ENCODE assay signal across 8 mouse cellular contexts in genomic region chr9:7765236-7765635, GRCm38 (mm10). TPM values are rescaled to one million over a fixed set of nuclear protein-coding genes. Genes with fewer than 3 reads are reported as not detected.
DNase-seq lines count a peak whose midpoint lies in the region; ATAC-seq and TF ChIP-seq lines count a peak whose summit lies in the region.

No protein-coding gene starts in this region.

- peaks cover 19% of the 10 kb centered on the region for H3K36me3 ChIP-seq in heart, embryonic 14.5 days (ENCODE audit: control insufficient read depth, insufficient read depth, low read length)
- peaks cover 35% of the 10 kb centered on the region for H3K36me3 ChIP-seq in G1E (replicated peaks)
- H3K36me3 ChIP-seq in hindbrain, embryonic 12.5 days, result peaks cover 4% of the 10 kb centered on the region; the same call in 1 of the 2 replicates
- H3K36me3 ChIP-seq in midbrain, embryonic 11.5 days (ENCODE audit: control insufficient read depth, insufficient read depth, low read length), result no peaks in the 10 kb centered on the region

- peaks cover 11 to 33% of the 10 kb centered on the region in 2 experiments for H3K4me1 ChIP-seq in heart, embryonic 14.5 days (ENCODE audit: control insufficient read depth in 2 of 2, insufficient read depth in 2 of 2, low read length in 2 of 2)
- H3K4me1 ChIP-seq in G1E (ENCODE audit: insufficient read depth, low read depth, low read length), result peaks cover 53% of the 10 kb centered on the region
- H3K4me1 ChIP-seq in hindbrain, embryonic 12.5 days, result peaks cover 24% of the 10 kb centered on the region
- H3K4me1 ChIP-seq in midbrain, embryonic 11.5 days (ENCODE audit: control insufficient read depth, insufficient read depth, low read length), result peaks cover 32% of the 10 kb centered on the region

- WGBS in heart, embryonic 14.5 days, result 20% methylated on average over 3 of the region's 3 CpGs
- WGBS in hindbrain, embryonic 12.5 days, result 74% methylated on average over 3 of the region's 3 CpGs
- WGBS in midbrain, embryonic 11.5 days, result 69% methylated on average over 3 of the region's 3 CpGs

- no peak overlapping the region for H3K27ac ChIP-seq in heart, embryonic 14.5 days (replicated peaks in 1 of 2; ENCODE audit: control insufficient read depth in 1 of 2, insufficient read depth in 1 of 2, low read depth in 2 of 2, low read length in 2 of 2)
- no peak overlapping the region for H3K27ac ChIP-seq in hindbrain, embryonic 12.5 days
- H3K27ac ChIP-seq in midbrain, embryonic 11.5 days (ENCODE audit: low read depth, low read length), result no peak overlapping the region

- no peak for ATAC-seq in heart, embryonic 14.5 days (ENCODE audit: insufficient number of reproducible peaks, insufficient read depth, low FRiP score, low read depth)
- ATAC-seq in G1E (ENCODE audit: extremely low read depth, insufficient number of reproducible peaks, low FRiP score, poor library complexity, severe bottlenecking), result no peak
- ATAC-seq in hindbrain, embryonic 12.5 days (ENCODE audit: low FRiP score), result no peak
- ATAC-seq in midbrain, embryonic 11.5 days (ENCODE audit: low FRiP score), result no peak
- ATAC-seq in cerebellum, adult (ENCODE audit: insufficient number of reproducible peaks, low FRiP score, low TSS enrichment), result no peak
- ATAC-seq in CD4-positive, CD25-positive, alpha-beta regulatory T cell, adult 4 months, result no peak

- peak overlapping the region in 1 of 2 experiments; percentile 77; a peak in 3 of 4 replicates for H3K4me3 ChIP-seq in heart, embryonic 14.5 days (ENCODE audit: control insufficient read depth in 1 of 2, insufficient read depth in 1 of 2, low read depth in 1 of 2, low read length in 2 of 2)
- H3K4me3 ChIP-seq in G1E (ENCODE audit: low read depth, low read length), result peak overlapping the region; percentile 88; the same call in 1 of the 2 replicates
- peak overlapping the region; percentile 80 for H3K4me3 ChIP-seq in hindbrain, embryonic 12.5 days
- H3K4me3 ChIP-seq in midbrain, embryonic 11.5 days (ENCODE audit: low read depth, low read length), result peak overlapping the region; percentile 81

- DNase-seq in heart, postnatal 25 days (ENCODE audit: low spot score), result no peak
- DNase-seq in G1E (ENCODE audit: low spot score), result no peak
- no peak for DNase-seq in midbrain, embryonic 11.5 days (ENCODE audit: low spot score, missing footprints)
- DNase-seq in spleen, postnatal 4 days (ENCODE audit: low spot score in 2 of 2), result no peak

- H3K27me3 ChIP-seq in heart, embryonic 14.5 days (ENCODE audit: control insufficient read depth, insufficient read depth, low read length), result no peaks in the 10 kb centered on the region
- H3K27me3 ChIP-seq in G1E (ENCODE audit: insufficient read depth, low read length), result no peaks in the 10 kb centered on the region
- peaks cover 22% of the 10 kb centered on the region for H3K27me3 ChIP-seq in hindbrain, embryonic 12.5 days
- peaks cover 9% of the 10 kb centered on the region for H3K27me3 ChIP-seq in midbrain, embryonic 11.5 days (ENCODE audit: control insufficient read depth, insufficient read depth, low read length)

- peak overlapping the region; percentile 92 for H3K9ac ChIP-seq in heart, embryonic 14.5 days (ENCODE audit: low read length)
- H3K9ac ChIP-seq in hindbrain, embryonic 12.5 days, result no peak overlapping the region
- peak overlapping the region; percentile 88; the same call in 1 of the 2 replicates for H3K9ac ChIP-seq in midbrain, embryonic 11.5 days (ENCODE audit: low read length)

- no peak for TF ChIP-seq CTCF in G1E (IDR thresholded peaks at IDR 0.05; ENCODE audit: low read depth, low read length)

- no peaks in the 10 kb centered on the region for H3K9me3 ChIP-seq in heart, embryonic 14.5 days (ENCODE audit: control insufficient read depth, low read length)
- H3K9me3 ChIP-seq in G1E (replicated peaks), result no peaks in the 10 kb centered on the region
- no peaks in the 10 kb centered on the region for H3K9me3 ChIP-seq in hindbrain, embryonic 12.5 days (replicated peaks)
- H3K9me3 ChIP-seq in midbrain, embryonic 11.5 days (ENCODE audit: control insufficient read depth, low read length), result no peaks in the 10 kb centered on the region

- H3K4me2 ChIP-seq in heart, embryonic 14.5 days (ENCODE audit: low read length), result peak overlapping the region; percentile 82
- H3K4me2 ChIP-seq in hindbrain, embryonic 12.5 days (replicated peaks), result peak overlapping the region; percentile 78
- peak overlapping the region; percentile 79 for H3K4me2 ChIP-seq in midbrain, embryonic 11.5 days

- intact Hi-C loops in heart, postnatal 25 days (cut with DNase I), result loop anchor here (10.0 kb wide), 1 partner anchor 240 kb away; the partner anchor contains the start of gene Yap1

RNA-seq across cellular contexts. Expression of gene Tmem123, which starts 1.4 kb away (rescaled TPM):
- polyA plus RNA-seq in heart, embryonic 14.5 days (2014; fragmentation: Nextera tagmentation; extraction: Ambion mirVana), result 107 TPM in 2 replicates
- 10 to 100 TPM; 39.4 to 43.7 TPM for total RNA-seq in heart, postnatal 25 days (2021)
- total RNA-seq in G1E (2014; fragmentation: Nextera tagmentation) (120 and 137 TPM in 2 replicates), G1E (2017) (105 and 118 TPM in 2 replicates)
- polyA plus RNA-seq in G1E (2012), result 35.3 and 49.4 TPM in 2 replicates
- 80.1 and 84.2 TPM in 2 replicates for polyA plus RNA-seq in hindbrain, embryonic 12.5 days (2016; fragmentation: Nextera tagmentation; extraction: Ambion mirVana)
- 140 and 153 TPM in 2 replicates for polyA plus RNA-seq in midbrain, embryonic 11.5 days (2014; fragmentation: Nextera tagmentation; extraction: Ambion mirVana)
- polyA plus RNA-seq in CD4-positive, CD25-positive, alpha-beta regulatory T cell, adult 4 months (2017; shearing (Covaris generic)), result 100 to 1,000 TPM in 1 of 2 experiments, 10 to 100 TPM in 1; 84.8 to 104 TPM
